Comparison of ENCODE assay signal across 22 mouse cellular contexts in the genomic region with DNA sequence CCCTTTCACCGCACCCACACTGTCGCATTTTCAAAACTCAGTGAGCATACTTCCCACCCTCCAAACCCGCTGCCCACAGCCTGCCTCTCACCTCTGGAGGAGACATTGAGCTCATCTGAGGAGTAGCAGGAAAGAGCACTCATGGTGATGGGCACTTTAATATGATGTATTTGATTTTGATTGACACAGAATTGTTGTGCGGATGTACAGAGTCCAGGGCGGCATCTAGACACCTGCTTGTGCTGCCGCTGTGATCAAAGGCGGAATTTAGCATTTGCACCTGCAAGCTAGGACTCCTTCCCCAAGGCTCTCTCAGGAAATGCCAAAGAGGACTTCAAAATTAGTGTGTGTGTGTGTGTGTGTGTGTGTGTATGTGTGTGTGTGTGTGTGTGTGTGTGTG. TPM values are rescaled to one million over a fixed set of nuclear protein-coding genes. Genes with fewer than 3 reads are reported as not detected.
DNase-seq lines count a peak whose midpoint lies in the region; ATAC-seq lines count a peak whose summit lies in the region.
"Had no signal": no experiment of that assay in that cellular context is flagged by ENCODE, and none has a peak within 500 bp of the region (broad histone marks: within the 10 kb centered on the region; RNA-seq: fewer than 3 reads in every experiment).

No protein-coding gene starts in this region.

- no peak overlapping the region for H3K27ac ChIP-seq in liver, embryonic 12.5 days
- H3K27ac ChIP-seq in midbrain, embryonic 10.5 days (replicated peaks), result no peak overlapping the region
- H3K27ac ChIP-seq: embryonic facial prominence, embryonic 15.5 days; gastrocnemius, adult 2 months; heart, embryonic 10.5 days; hindbrain, embryonic 14.5 days; kidney, postnatal 0 days; neural tube, embryonic 13.5 days had no signal

- ATAC-seq in liver, embryonic 12.5 days, result no peak
- ATAC-seq: forebrain, embryonic 14.5 days; inflammation-experienced regulatory T-cells, adult 6 months; liver, postnatal 0 days had no signal

- WGBS in liver, embryonic 12.5 days (ENCODE audit: insufficient replicate concordance), result 73% methylated on average over 7 of the region's 7 CpGs
- WGBS in midbrain, embryonic 10.5 days, result 89% methylated on average over 7 of the region's 7 CpGs

- H3K4me1 ChIP-seq in liver, embryonic 12.5 days, result peaks cover 5% of the 10 kb centered on the region; the same call in 1 of the 2 replicates
- peaks cover 10% of the 10 kb centered on the region for H3K4me1 ChIP-seq in midbrain, embryonic 10.5 days
- H3K4me1 ChIP-seq: neural tube, embryonic 13.5 days had no signal

- H3K27me3 ChIP-seq in liver, embryonic 12.5 days (replicated peaks), result no peaks in the 10 kb centered on the region
- H3K27me3 ChIP-seq in midbrain, embryonic 10.5 days (ENCODE audit: low read depth, poor library complexity, severe bottlenecking), result no peaks in the 10 kb centered on the region
- H3K27me3 ChIP-seq: embryonic facial prominence, embryonic 15.5 days had no signal

- no peak overlapping the region for H3K4me3 ChIP-seq in liver, embryonic 12.5 days
- no peak overlapping the region for H3K4me3 ChIP-seq in midbrain, embryonic 10.5 days
- H3K4me3 ChIP-seq: embryonic facial prominence, embryonic 15.5 days; gastrocnemius, adult 2 months; heart, embryonic 10.5 days; neural tube, embryonic 13.5 days had no signal

- no peak overlapping the region for H3K9ac ChIP-seq in liver, embryonic 12.5 days
- H3K9ac ChIP-seq: embryonic facial prominence, embryonic 15.5 days; hindbrain, embryonic 14.5 days; liver, postnatal 0 days; neural tube, embryonic 13.5 days had no signal

- DNase-seq in cerebellum, postnatal 25 days, result peak; percentile 19 to 25
- DNase-seq in cerebellum, adult 9-11 months, result no peak
- peak; percentile 13 for DNase-seq in R1 (ENCODE audit: low read depth, low spot score)
- DNase-seq in thymus, adult 18-20 months, result peak; percentile 61 to 73
- peak; percentile 54 to 76 for DNase-seq in thymus, postnatal 36 days
- DNase-seq in midbrain, embryonic 10.5 days (ENCODE audit: low spot score), result no peak
- DNase-seq: cerebellum, adult 11-12 months; gastrocnemius, adult 2 months; heart, postnatal 4 days; kidney, adult 18-20 months; liver, postnatal 0 days; lung, postnatal 14 days; midbrain, embryonic 14.5 days; retina, postnatal 1 day had no signal

- no peaks in the 10 kb centered on the region for H3K36me3 ChIP-seq in liver, embryonic 12.5 days
- H3K36me3 ChIP-seq in midbrain, embryonic 10.5 days, result no peaks in the 10 kb centered on the region
- H3K36me3 ChIP-seq: embryonic facial prominence, embryonic 15.5 days; heart, embryonic 10.5 days; neural tube, embryonic 13.5 days had no signal

- H3K4me2 ChIP-seq in liver, embryonic 12.5 days, result no peak overlapping the region
- H3K4me2 ChIP-seq: embryonic facial prominence, embryonic 15.5 days; hindbrain, embryonic 14.5 days; neural tube, embryonic 13.5 days had no signal

- no peaks in the 10 kb centered on the region for H3K9me3 ChIP-seq in liver, embryonic 12.5 days (replicated peaks)
- no peaks in the 10 kb centered on the region for H3K9me3 ChIP-seq in midbrain, embryonic 10.5 days (replicated peaks)
- H3K9me3 ChIP-seq: embryonic facial prominence, embryonic 15.5 days; heart, embryonic 10.5 days; neural tube, embryonic 13.5 days had no signal

RNA-seq across cellular contexts. Expression of gene Myo10, which starts 31.4 kb away (rescaled TPM):
- polyA plus RNA-seq in liver, embryonic 12.5 days (2016; fragmentation: Nextera tagmentation; extraction: Ambion mirVana), result 7.1 and 7.3 TPM in 2 replicates
- 74.7 and 86.0 TPM in 2 replicates for polyA plus RNA-seq in midbrain, embryonic 10.5 days (2016; fragmentation: Nextera tagmentation; extraction: Ambion mirVana)

Comparison
In these comparisons a context has a peak if more than half of its experiments do, and no peak if none do; other contexts are left out.
1. DNase-seq: peak in cerebellum, postnatal 25 days (2 of 2), R1 (single experiment), thymus, adult 18-20 months (2 of 2) and thymus, postnatal 36 days (2 of 2); none in cerebellum, adult 9-11 months (single experiment) and midbrain, embryonic 10.5 days (single experiment).